ENCODE assay signal across 8 mouse cellular contexts in the genomic region with DNA sequence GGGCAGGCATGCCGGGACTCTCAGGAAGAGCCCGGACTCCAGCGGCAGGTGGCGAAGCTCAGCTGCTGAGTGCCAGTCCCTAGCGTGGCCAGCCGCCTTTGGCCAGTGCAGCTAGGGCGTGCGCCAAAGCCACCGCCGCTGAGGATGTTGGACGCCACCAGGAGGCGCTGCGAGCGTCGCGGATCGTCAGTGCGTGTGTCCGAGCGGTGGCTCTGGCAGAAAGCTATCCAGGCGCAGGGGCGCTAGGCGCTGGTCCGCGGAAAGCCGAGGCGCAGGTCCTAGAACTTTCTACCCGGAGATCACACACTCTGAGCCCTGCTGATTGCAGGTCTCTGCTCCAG.
DNase-seq lines count a peak whose midpoint lies in the region; ATAC-seq lines count a peak whose summit lies in the region.

No protein-coding gene starts in this region.

- DNase-seq in adrenal gland, adult 2 months: peak; percentile 80
- DNase-seq in gastrocnemius, postnatal 14 days: peak; percentile 87
- peak; percentile 44 for DNase-seq in hindlimb bud, embryonic 11.5 days (ENCODE audit: extremely low spot score, low read depth, low spot score)
- DNase-seq in left cerebral cortex, adult 8-10 months (ENCODE audit: low spot score in 2 of 2): peak; percentile 55 to 64
- peak; percentile 84 for DNase-seq in right cerebral cortex, postnatal 14 days

- intact Hi-C loops in gastrocnemius, postnatal 14 days (cut with DNase I; ENCODE audit: low total_unique reads): loop anchor here (2.0 to 10.0 kb wide), 2 partner anchors 225 to 461 kb away; no protein-coding TSS in a partner anchor

- peaks cover 21% of the 10 kb centered on the region for H3K4me1 ChIP-seq in megakaryocyte, embryonic 14.5 days

- no peaks in the 10 kb centered on the region for H3K36me3 ChIP-seq in megakaryocyte, embryonic 14.5 days (replicated peaks; ENCODE audit: low read length)

- H3K27me3 ChIP-seq in megakaryocyte, embryonic 14.5 days (replicated peaks): peaks cover 99% of the 10 kb centered on the region

- H3K9me3 ChIP-seq in megakaryocyte, embryonic 14.5 days: no peaks in the 10 kb centered on the region

- ATAC-seq in common myeloid progenitor, adult 5-6 weeks (replicated peaks; ENCODE audit: low read depth, poor library complexity, severe bottlenecking): peak; percentile 53; the same call in 1 of the 2 replicates
- ATAC-seq in erythroid progenitor cell, adult 5-6 weeks (replicated peaks; ENCODE audit: low FRiP score, poor library complexity, severe bottlenecking): no peak

- H3K4me3 ChIP-seq in megakaryocyte, embryonic 14.5 days (replicated peaks): peak overlapping the region; percentile 76
